Comparison of ENCODE assay signal across 17 mouse cellular contexts in the genomic region with DNA sequence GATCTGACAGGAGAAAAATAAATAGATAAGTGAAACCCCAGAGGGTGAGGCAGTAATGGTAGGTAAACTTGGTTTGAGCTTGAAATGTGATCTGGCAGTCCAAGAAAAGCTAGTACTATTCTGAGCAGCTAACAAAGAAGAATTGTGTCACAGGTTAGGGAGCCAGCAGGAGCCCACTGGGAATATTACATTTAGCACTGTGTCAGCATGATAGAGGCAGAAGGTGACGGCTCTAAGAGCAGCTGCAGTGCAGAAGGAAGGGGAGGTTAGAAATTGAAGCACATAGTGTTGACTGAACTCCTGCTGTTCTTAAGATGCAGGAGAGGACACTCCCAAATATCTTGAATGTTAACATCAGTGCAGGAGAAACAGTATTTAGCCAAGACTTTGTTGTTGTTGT.
"Had no signal": no experiment of that assay in that cellular context is flagged by ENCODE, and none has a peak within 500 bp of the region (broad histone marks: within the 10 kb centered on the region; RNA-seq: fewer than 3 reads in every experiment).

No protein-coding gene starts in this region.

- DNase-seq: kidney, postnatal 10 days; kidney, postnatal 36 days; layer of hippocampus, postnatal 36 days; liver, embryonic 13.5 days; lung, adult 2 months; lung, postnatal 14 days; lung, postnatal 4 days; retina, postnatal 1 day; right cerebral cortex, postnatal 25 days; spleen, adult 18-20 months; thymus, postnatal 25 days had no signal

- H3K9me3 ChIP-seq: kidney, embryonic 15.5 days; liver, embryonic 13.5 days; midbrain, embryonic 12.5 days; midbrain, embryonic 15.5 days; neural tube, embryonic 13.5 days had no signal

- H3K27ac ChIP-seq: kidney, embryonic 15.5 days; left cerebral cortex, adult 2 months; liver, embryonic 13.5 days; midbrain, embryonic 12.5 days; midbrain, embryonic 15.5 days; neural tube, embryonic 13.5 days had no signal

- ATAC-seq: midbrain, embryonic 15.5 days had no signal

- H3K9ac ChIP-seq: kidney, embryonic 15.5 days; liver, embryonic 13.5 days; midbrain, embryonic 12.5 days; midbrain, embryonic 15.5 days; neural tube, embryonic 13.5 days had no signal

- H3K4me2 ChIP-seq: kidney, embryonic 15.5 days; liver, embryonic 13.5 days; midbrain, embryonic 12.5 days; midbrain, embryonic 15.5 days; neural tube, embryonic 13.5 days had no signal

- H3K36me3 ChIP-seq: kidney, embryonic 15.5 days; liver, embryonic 13.5 days; midbrain, embryonic 12.5 days; midbrain, embryonic 15.5 days had no signal

- H3K4me3 ChIP-seq: kidney, embryonic 15.5 days; left cerebral cortex, adult 2 months; liver, embryonic 13.5 days; midbrain, embryonic 12.5 days; midbrain, embryonic 15.5 days; myocyte; neural tube, embryonic 13.5 days had no signal

- H3K4me1 ChIP-seq: kidney, embryonic 15.5 days; liver, embryonic 13.5 days; midbrain, embryonic 12.5 days; midbrain, embryonic 15.5 days; neural tube, embryonic 13.5 days had no signal

- H3K27me3 ChIP-seq: kidney, embryonic 15.5 days; liver, embryonic 13.5 days; midbrain, embryonic 12.5 days; midbrain, embryonic 15.5 days; neural tube, embryonic 13.5 days had no signal
